Mouse (Mus musculus) spleen, adult 2 months (tissue): ENCODE data around the gene Dhcr24. TPM values are rescaled to one million over a fixed set of nuclear protein-coding genes. Genes with fewer than 3 reads are reported as not detected.

Experiments
- DNase-seq, 2 experiments: peaks; one replicate each; pipeline versions ENCODE4 v3.0.0 to v3.0.0-alpha.2; 2012 to 2021; ENCODE audit warnings: low spot score in 2 of 2, low read depth in 1 of 2
- H3K27ac ChIP-seq: fragments of 200-500 bp; 2 replicates; pipeline ENCODE4 v1.5.1; 2012; ENCODE audit warnings: low read length, inconsistent platforms; ENCODE audit not compliant: insufficient read depth
- H3K27me3 ChIP-seq: fragments of 200-500 bp; 2 replicates; pipeline ENCODE4 v1.6.1; 2012; ENCODE audit warnings: mild to moderate bottlenecking, moderate library complexity, low read length, inconsistent platforms; ENCODE audit not compliant: control insufficient read depth, insufficient read depth
- H3K36me3 ChIP-seq: fragments of 200-500 bp; 2 replicates; pipeline ENCODE4 v1.6.1; 2012; ENCODE audit warnings: mild to moderate bottlenecking, low read length, inconsistent platforms; ENCODE audit not compliant: control insufficient read depth, insufficient read depth
- H3K4me1 ChIP-seq: fragments of 200-500 bp; 2 replicates; pipeline ENCODE4 v1.6.1; 2011; ENCODE audit warnings: inconsistent platforms; ENCODE audit not compliant: control insufficient read depth, insufficient read depth, insufficient read length
- H3K4me3 ChIP-seq: fragments of 200-500 bp; 2 replicates; pipeline ENCODE4 v1.5.1; 2011; ENCODE audit warnings: mild to moderate bottlenecking, inconsistent platforms; ENCODE audit not compliant: insufficient read depth, insufficient read length; ENCODE audit errors: extremely low read depth
- CTCF ChIP-seq: fragments of 200-500 bp; IDR thresholded peaks from 2 replicates; pipeline ENCODE4 v1.5.1; 2011; ENCODE audit warnings: mild to moderate bottlenecking, inconsistent platforms; ENCODE audit not compliant: insufficient read depth, insufficient read length, insufficient replicate concordance; ENCODE audit errors: extremely low read depth
- POLR2A ChIP-seq: fragments of 200-500 bp; IDR thresholded peaks from 2 replicates; pipeline ENCODE4 v1.6.1; 2011; ENCODE audit warnings: low read depth, low read length, inconsistent platforms
- WGBS: fragments of 180-500 bp; shearing (Covaris S2); methylation state at CpG from one replicate; pipeline ENCODE4 v1.1.7; 2018; 5-methylcytosine and 5-hydroxymethylcytosine counted together
- polyA plus RNA-seq: library from polyadenylated mRNA; depleted of rRNA; stranded (reverse); fragments of >200 nt; gene quantifications from 2 replicates; pipeline ENCODE4 v1.2.3, GENCODE M21; 2012

Gene Dhcr24
- polyA plus RNA-seq, 1 experiment = 22.7 TPM

GRCm38 (mm10) chr4:106545817-106546373, 14.9 kb upstream of the Dhcr24 start:
- WGBS = 61% methylated on average over 8 of the region's 8 CpGs
- no peak for TF ChIP-seq POLR2A
- no peak for TF ChIP-seq CTCF
- Histone ChIP-seq H3K4me1 (no peaks in the 10 kb centered on the region), H3K36me3 (no peaks in the 10 kb centered on the region), H3K27ac (no peak overlapping the region), H3K4me3 (no peak overlapping the region), H3K27me3 (no peaks in the 10 kb centered on the region)
- DNase-seq = no peak

GRCm38 (mm10) chr4:106546896-106547295, 13.9 kb upstream of the Dhcr24 start:
- Histone ChIP-seq H3K36me3 (no peaks in the 10 kb centered on the region), H3K27me3 (no peaks in the 10 kb centered on the region), H3K4me3 (no peak overlapping the region), H3K4me1 (no peaks in the 10 kb centered on the region), H3K27ac (no peak overlapping the region)
- no peak for DNase-seq
- TF ChIP-seq POLR2A = no peak
- TF ChIP-seq CTCF = no peak
- WGBS = 84% methylated on average over 1 of the region's 1 CpGs

- DNase-seq = no peak
- no peak for TF ChIP-seq POLR2A
- no peak for TF ChIP-seq CTCF
- no peaks in the 10 kb centered on the region for H3K36me3 ChIP-seq
- no peak overlapping the region for H3K27ac ChIP-seq
- no peaks in the 10 kb centered on the region for H3K4me1 ChIP-seq
- H3K27me3 ChIP-seq = no peaks in the 10 kb centered on the region
- WGBS = 85% methylated on average over 3 of the region's 3 CpGs
- H3K4me3 ChIP-seq = no peak overlapping the region
Observed at GRCm38 (mm10) chr4:106548113-106548512, 12.7 kb upstream of the Dhcr24 start.

- WGBS = 81% methylated on average over 8 of the region's 8 CpGs
- no peak for TF ChIP-seq POLR2A
- TF ChIP-seq CTCF = no peak
- Histone ChIP-seq H3K4me3 (no peak overlapping the region), H3K27me3 (no peaks in the 10 kb centered on the region), H3K36me3 (no peaks in the 10 kb centered on the region), H3K4me1 (no peaks in the 10 kb centered on the region), H3K27ac (no peak overlapping the region)
- DNase-seq = no peak
Observed at GRCm38 (mm10) chr4:106550516-106551166, 10.2 kb upstream of the Dhcr24 start.

GRCm38 (mm10) chr4:106557262-106557661, 3.6 kb upstream of the Dhcr24 start:
- H3K4me3 ChIP-seq = no peak overlapping the region
- WGBS = 91% methylated on average over 5 of the region's 5 CpGs
- H3K4me1 ChIP-seq = no peaks in the 10 kb centered on the region; the same call in none of the 2 replicates
- no peak for DNase-seq
- TF ChIP-seq CTCF = no peak
- no peak for TF ChIP-seq POLR2A
- no peaks in the 10 kb centered on the region for H3K36me3 ChIP-seq
- no peaks in the 10 kb centered on the region for H3K27me3 ChIP-seq
- no peak overlapping the region for H3K27ac ChIP-seq

GRCm38 (mm10) chr4:106557978-106558377, 2.9 kb upstream of the Dhcr24 start:
- H3K27me3 ChIP-seq = no peaks in the 10 kb centered on the region
- no peak overlapping the region for H3K27ac ChIP-seq
- no peak for DNase-seq
- no peaks in the 10 kb centered on the region; the same call in none of the 2 replicates for H3K4me1 ChIP-seq
- H3K4me3 ChIP-seq = no peak overlapping the region
- WGBS = no CpG with 5 or more reads among the region's 1 CpGs
- TF ChIP-seq POLR2A (no peak), CTCF (no peak)
- no peaks in the 10 kb centered on the region for H3K36me3 ChIP-seq

GRCm38 (mm10) chr4:106559343-106560212, 1.3 kb upstream of the Dhcr24 start:
- H3K4me3 ChIP-seq = no peak overlapping the region

More at GRCm38 (mm10) chr4:106559343-106560212, 1.3 kb upstream of the Dhcr24 start:
- no peaks in the 10 kb centered on the region for H3K27me3 ChIP-seq
- WGBS = 49% methylated on average over 13 of the region's 13 CpGs
- no peak overlapping the region for H3K27ac ChIP-seq
- H3K4me1 ChIP-seq = no peaks in the 10 kb centered on the region; the same call in none of the 2 replicates
- no peaks in the 10 kb centered on the region for H3K36me3 ChIP-seq
- DNase-seq = no peak
- no peak for TF ChIP-seq CTCF
- TF ChIP-seq POLR2A = no peak
